Mouse (Mus musculus): Measurements from ENCODE around the gene Kctd19. TPM values are rescaled to one million over a fixed set of nuclear protein-coding genes. Genes with fewer than 3 reads are reported as not detected.

The Kctd19 gene
- polyA plus RNA-seq, 1 experiment from 2014 or later = not detected

DNA sequence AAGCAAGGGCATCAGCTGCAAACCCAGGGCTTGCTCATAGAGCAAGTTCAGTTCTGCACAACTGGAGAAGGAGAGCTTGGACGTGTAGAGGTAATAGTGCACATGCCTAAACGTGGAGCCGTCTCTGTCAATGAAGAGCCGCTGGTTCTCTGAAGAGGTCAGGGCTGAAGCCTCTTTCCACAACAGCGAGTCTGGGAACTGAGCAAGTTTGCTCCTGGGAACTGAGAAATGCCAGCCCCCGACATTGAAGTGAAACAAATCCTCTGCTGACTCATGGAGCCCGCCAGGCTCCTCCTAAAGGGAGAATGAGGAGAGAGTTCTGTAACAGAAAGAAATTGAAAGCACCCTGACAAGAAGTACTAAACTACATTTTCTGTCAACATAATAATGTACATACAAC is 5.0 kb downstream of the Kctd19 start:
- H3K36me3 ChIP-seq (ENCODE audit: control insufficient read depth, insufficient read depth, low read length) = no peaks in the 10 kb centered on the region
- H3K4me3 ChIP-seq (ENCODE audit: low read depth, low read length) = no peak overlapping the region
- DNase-seq (ENCODE audit: low spot score) (no peak), ATAC-seq (ENCODE audit: insufficient read depth, low FRiP score, low TSS enrichment) (no peak)
- no peak overlapping the region for H3K9ac ChIP-seq (ENCODE audit: low read length)
- no peaks in the 10 kb centered on the region for H3K4me1 ChIP-seq (ENCODE audit: control insufficient read depth, insufficient read depth, low read length)
- H3K4me2 ChIP-seq (ENCODE audit: low read depth) = no peak overlapping the region
- no peak overlapping the region for H3K27ac ChIP-seq (ENCODE audit: low read depth, low read length)
- 69% methylated on average over 7 of the region's 7 CpGs for WGBS
- no peaks in the 10 kb centered on the region for H3K27me3 ChIP-seq (ENCODE audit: control insufficient read depth, insufficient read depth, low read length)
- no peaks in the 10 kb centered on the region for H3K9me3 ChIP-seq (ENCODE audit: control insufficient read depth, low read length)

DNA sequence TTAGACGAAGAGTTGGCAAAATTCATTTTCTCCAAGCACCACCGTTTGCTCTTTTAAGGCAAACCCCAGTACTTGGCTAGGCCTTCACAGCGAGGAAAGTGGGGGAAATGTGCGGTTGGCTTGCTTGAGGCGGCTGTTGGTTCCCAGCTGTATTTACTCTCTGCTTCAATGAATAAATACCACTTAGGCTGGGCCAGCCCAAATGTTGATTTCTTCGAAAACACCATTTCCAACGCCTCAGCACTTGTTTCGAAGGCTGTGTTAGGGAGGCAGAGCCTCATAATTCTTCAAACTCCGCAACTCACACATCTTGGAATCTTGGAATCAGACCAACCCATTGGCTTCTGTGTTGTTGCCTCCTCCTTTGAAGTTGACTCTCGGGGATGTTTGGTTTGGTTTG is 6.9 kb downstream of the Kctd19 start:
- H3K27ac ChIP-seq (ENCODE audit: low read depth, low read length) = no peak overlapping the region
- H3K4me2 ChIP-seq (ENCODE audit: low read depth) = no peak overlapping the region
- ATAC-seq (ENCODE audit: insufficient read depth, low FRiP score, low TSS enrichment) (no peak), DNase-seq (ENCODE audit: low spot score) (no peak)
- H3K27me3 ChIP-seq (ENCODE audit: control insufficient read depth, insufficient read depth, low read length) = no peaks in the 10 kb centered on the region
- WGBS = 75% methylated on average over 10 of the region's 10 CpGs
- no peaks in the 10 kb centered on the region for H3K9me3 ChIP-seq (ENCODE audit: control insufficient read depth, low read length)
- no peaks in the 10 kb centered on the region for H3K36me3 ChIP-seq (ENCODE audit: control insufficient read depth, insufficient read depth, low read length)
- H3K4me3 ChIP-seq (ENCODE audit: low read depth, low read length) = no peak overlapping the region
- H3K4me1 ChIP-seq (ENCODE audit: control insufficient read depth, insufficient read depth, low read length) = no peaks in the 10 kb centered on the region
- no peak overlapping the region for H3K9ac ChIP-seq (ENCODE audit: low read length)

DNA sequence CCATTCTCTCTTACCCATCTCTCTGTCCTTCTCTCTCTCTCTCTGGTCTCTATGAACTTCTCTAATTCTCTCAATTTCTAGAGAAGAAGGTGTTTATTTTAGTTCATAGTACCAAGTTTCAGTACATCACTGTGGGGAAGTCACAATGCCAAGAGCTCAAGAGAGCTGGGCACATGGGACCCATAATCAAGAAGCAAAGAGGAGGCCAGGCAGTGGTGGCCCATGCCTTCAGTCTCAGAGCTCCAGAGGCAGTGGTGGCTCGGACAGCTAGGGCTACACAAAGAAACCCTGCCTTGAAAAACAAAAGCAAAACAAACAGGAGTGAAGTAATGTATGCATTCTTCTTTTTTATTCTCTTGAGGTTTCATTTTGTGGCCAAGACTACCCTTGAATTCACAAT is 8.8 kb downstream of the Kctd19 start:
- ATAC-seq (ENCODE audit: insufficient read depth, low FRiP score, low TSS enrichment) (no peak), DNase-seq (ENCODE audit: low spot score) (no peak)
- Histone ChIP-seq H3K27me3 (ENCODE audit: control insufficient read depth, insufficient read depth, low read length) (no peaks in the 10 kb centered on the region), H3K27ac (ENCODE audit: low read depth, low read length) (no peak overlapping the region), H3K4me1 (ENCODE audit: control insufficient read depth, insufficient read depth, low read length) (no peaks in the 10 kb centered on the region), H3K9me3 (ENCODE audit: control insufficient read depth, low read length) (no peaks in the 10 kb centered on the region), H3K9ac (ENCODE audit: low read length) (no peak overlapping the region), H3K4me3 (ENCODE audit: low read depth, low read length) (no peak overlapping the region), H3K4me2 (ENCODE audit: low read depth) (no peak overlapping the region), H3K36me3 (ENCODE audit: control insufficient read depth, insufficient read depth, low read length) (no peaks in the 10 kb centered on the region)
- WGBS = 51% methylated on average over 1 of the region's 1 CpGs

DNA sequence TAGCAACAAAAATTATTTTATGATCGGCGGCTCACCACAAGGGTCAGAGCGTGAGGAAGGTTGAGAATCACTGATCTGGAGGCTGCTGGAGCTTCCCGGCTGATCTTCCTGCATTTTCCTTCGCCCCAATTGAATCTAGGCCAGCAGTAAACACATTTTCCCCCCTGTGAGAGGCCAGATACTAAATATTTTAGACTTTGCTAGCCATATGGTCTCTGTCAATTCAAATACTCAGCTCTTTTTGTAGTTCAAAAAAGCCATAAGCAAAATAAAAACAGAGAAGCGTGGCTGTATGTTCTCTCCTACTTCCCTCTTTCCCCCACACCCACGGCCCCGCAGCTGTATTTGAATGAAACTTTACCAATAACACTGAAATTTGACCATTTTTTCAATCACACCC is 9.8 kb downstream of the Kctd19 start:
- no peak overlapping the region for H3K4me2 ChIP-seq (ENCODE audit: low read depth)
- no peaks in the 10 kb centered on the region for H3K9me3 ChIP-seq (ENCODE audit: control insufficient read depth, low read length)
- DNase-seq (ENCODE audit: low spot score) = no peak
- no peak overlapping the region for H3K4me3 ChIP-seq (ENCODE audit: low read depth, low read length)
- no peak overlapping the region for H3K9ac ChIP-seq (ENCODE audit: low read length)
- no peak for ATAC-seq (ENCODE audit: insufficient read depth, low FRiP score, low TSS enrichment)
- no peaks in the 10 kb centered on the region for H3K36me3 ChIP-seq (ENCODE audit: control insufficient read depth, insufficient read depth, low read length)
- no peaks in the 10 kb centered on the region for H3K27me3 ChIP-seq (ENCODE audit: control insufficient read depth, insufficient read depth, low read length)
- H3K4me1 ChIP-seq (ENCODE audit: control insufficient read depth, insufficient read depth, low read length) = no peaks in the 10 kb centered on the region
- WGBS = 94% methylated on average over 8 of the region's 8 CpGs
- H3K27ac ChIP-seq (ENCODE audit: low read depth, low read length) = no peak overlapping the region

DNA sequence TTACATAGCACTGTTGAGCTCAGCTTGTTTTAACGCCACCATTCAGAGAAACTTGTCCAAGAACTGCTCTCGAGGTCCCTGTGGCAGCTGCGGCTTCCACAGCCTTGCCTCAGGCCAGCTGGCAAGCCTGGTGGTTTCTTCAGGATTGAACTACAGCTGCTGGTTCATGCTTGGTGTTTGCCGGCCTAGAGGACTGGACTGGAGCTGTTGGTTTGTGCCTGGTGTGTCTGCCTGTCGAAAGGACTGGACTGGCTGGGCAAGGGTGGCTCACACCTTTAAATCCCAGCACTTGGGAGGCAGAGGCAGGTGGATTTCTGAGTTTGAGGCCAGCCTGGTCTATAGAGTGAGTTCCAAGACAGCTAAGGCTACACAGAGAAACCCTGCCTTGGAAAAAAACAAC is 13.3 kb downstream of the Kctd19 start:
- H3K9me3 ChIP-seq (ENCODE audit: control insufficient read depth, low read length) = no peaks in the 10 kb centered on the region
- H3K4me3 ChIP-seq (ENCODE audit: low read depth, low read length) = no peak overlapping the region
- DNase-seq (ENCODE audit: low spot score) = no peak
- H3K27ac ChIP-seq (ENCODE audit: low read depth, low read length) = no peak overlapping the region
- no peak overlapping the region for H3K4me2 ChIP-seq (ENCODE audit: low read depth)
- no peaks in the 10 kb centered on the region for H3K4me1 ChIP-seq (ENCODE audit: control insufficient read depth, insufficient read depth, low read length)
- H3K9ac ChIP-seq (ENCODE audit: low read length) = no peak overlapping the region
- H3K36me3 ChIP-seq (ENCODE audit: control insufficient read depth, insufficient read depth, low read length) = no peaks in the 10 kb centered on the region
- no peak for ATAC-seq (ENCODE audit: insufficient read depth, low FRiP score, low TSS enrichment)
- WGBS = 86% methylated on average over 5 of the region's 5 CpGs
- H3K27me3 ChIP-seq (ENCODE audit: control insufficient read depth, insufficient read depth, low read length) = no peaks in the 10 kb centered on the region

DNA sequence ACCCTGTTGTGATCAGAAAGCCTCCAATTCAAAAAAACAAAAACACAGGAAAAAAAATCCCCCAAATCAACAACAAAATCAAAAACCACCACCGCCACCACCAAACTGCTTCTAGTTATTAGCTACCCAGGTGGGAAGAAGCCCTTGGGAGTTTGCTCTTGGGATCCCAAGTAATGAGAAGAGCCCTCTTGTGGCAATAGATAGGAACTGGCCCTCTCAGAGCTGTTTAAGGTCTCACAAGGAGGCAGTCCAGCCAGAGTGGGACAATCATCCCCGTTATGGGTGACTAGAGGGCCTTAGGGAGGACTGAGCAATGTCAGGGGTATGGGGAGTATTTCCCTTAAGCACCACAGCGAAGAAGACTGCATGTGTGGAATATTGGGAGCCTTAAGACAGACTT is 15.6 kb downstream of the Kctd19 start:
- Histone ChIP-seq H3K27ac (ENCODE audit: low read depth, low read length) (no peak overlapping the region), H3K4me1 (ENCODE audit: control insufficient read depth, insufficient read depth, low read length) (no peaks in the 10 kb centered on the region), H3K36me3 (ENCODE audit: control insufficient read depth, insufficient read depth, low read length) (no peaks in the 10 kb centered on the region), H3K4me3 (ENCODE audit: low read depth, low read length) (no peak overlapping the region), H3K9me3 (ENCODE audit: control insufficient read depth, low read length) (no peaks in the 10 kb centered on the region), H3K27me3 (ENCODE audit: control insufficient read depth, insufficient read depth, low read length) (no peaks in the 10 kb centered on the region), H3K4me2 (ENCODE audit: low read depth) (no peak overlapping the region), H3K9ac (ENCODE audit: low read length) (no peak overlapping the region)
- 37% methylated on average over 3 of the region's 3 CpGs for WGBS
- ATAC-seq (ENCODE audit: insufficient read depth, low FRiP score, low TSS enrichment) = no peak
- peak; percentile 32 for DNase-seq (ENCODE audit: low spot score)

DNA sequence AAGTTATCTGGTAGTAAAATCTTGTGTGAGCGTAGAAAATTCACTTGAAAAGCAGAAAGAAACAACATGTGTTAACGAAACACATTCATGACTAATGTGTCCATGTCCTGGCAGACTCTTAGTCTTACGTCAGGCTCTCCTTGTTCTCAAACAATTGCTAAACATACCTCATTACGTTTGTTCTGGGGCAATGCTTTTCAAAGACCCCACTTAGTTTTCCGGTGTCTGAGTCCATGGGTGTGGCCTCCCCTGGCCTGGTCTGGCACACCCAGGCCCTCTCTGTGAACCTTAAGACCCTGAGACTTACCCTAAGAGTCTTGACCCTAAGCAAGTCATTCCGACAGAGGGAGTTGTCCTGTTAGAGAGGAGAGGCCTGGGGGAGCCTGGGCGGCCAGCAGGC is 19.4 kb downstream of the Kctd19 start:
- Histone ChIP-seq H3K4me2 (ENCODE audit: low read depth) (no peak overlapping the region), H3K4me3 (ENCODE audit: low read depth, low read length) (no peak overlapping the region), H3K9me3 (ENCODE audit: control insufficient read depth, low read length) (no peaks in the 10 kb centered on the region), H3K27me3 (ENCODE audit: control insufficient read depth, insufficient read depth, low read length) (no peaks in the 10 kb centered on the region), H3K9ac (ENCODE audit: low read length) (no peak overlapping the region), H3K36me3 (ENCODE audit: control insufficient read depth, insufficient read depth, low read length) (no peaks in the 10 kb centered on the region), H3K4me1 (ENCODE audit: control insufficient read depth, insufficient read depth, low read length) (no peaks in the 10 kb centered on the region), H3K27ac (ENCODE audit: low read depth, low read length) (no peak overlapping the region)
- DNase-seq (ENCODE audit: low spot score) (no peak), ATAC-seq (ENCODE audit: insufficient read depth, low FRiP score, low TSS enrichment) (no peak)
- 60% methylated on average over 7 of the region's 7 CpGs for WGBS

DNA sequence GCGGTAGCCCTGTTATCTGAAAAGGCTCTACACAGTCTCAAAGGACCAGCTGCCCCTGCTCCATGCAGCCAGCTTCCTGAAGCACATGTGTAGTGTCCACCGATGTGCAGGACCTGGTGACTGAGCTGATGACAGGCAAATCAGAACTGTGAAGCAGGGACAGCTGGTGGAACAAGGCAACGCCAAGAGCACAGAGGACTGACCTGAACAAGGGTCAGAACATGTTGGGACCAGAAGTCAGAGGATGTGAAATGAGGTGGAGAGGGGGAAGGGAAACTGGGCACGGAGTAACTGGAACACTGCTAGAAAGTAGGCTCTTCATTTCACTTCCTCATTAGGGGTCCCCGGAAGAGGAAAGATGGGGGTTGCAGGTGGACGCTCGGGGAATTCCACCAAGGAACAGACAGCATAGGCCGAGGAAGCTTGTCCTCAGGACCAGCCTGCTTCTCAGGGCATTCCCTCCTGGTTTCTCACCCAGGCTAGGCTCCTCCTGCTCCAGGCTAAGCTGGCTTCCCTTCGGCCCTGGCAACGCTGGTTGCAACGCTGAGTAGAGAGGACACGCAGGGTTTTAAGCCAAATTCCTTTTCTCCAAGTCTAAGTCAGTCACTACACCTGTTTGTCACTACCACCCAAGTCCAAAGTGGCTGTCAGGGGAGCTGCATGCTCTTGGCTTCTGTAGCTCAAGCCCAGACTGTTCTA is 20.1 kb downstream of the Kctd19 start:
- Histone ChIP-seq H3K4me2 (ENCODE audit: low read depth) (no peak overlapping the region), H3K4me1 (ENCODE audit: control insufficient read depth, insufficient read depth, low read length) (no peaks in the 10 kb centered on the region), H3K27ac (ENCODE audit: low read depth, low read length) (no peak overlapping the region), H3K4me3 (ENCODE audit: low read depth, low read length) (no peak overlapping the region), H3K27me3 (ENCODE audit: control insufficient read depth, insufficient read depth, low read length) (no peaks in the 10 kb centered on the region), H3K36me3 (ENCODE audit: control insufficient read depth, insufficient read depth, low read length) (no peaks in the 10 kb centered on the region), H3K9me3 (ENCODE audit: control insufficient read depth, low read length) (no peaks in the 10 kb centered on the region), H3K9ac (ENCODE audit: low read length) (no peak overlapping the region)
- no peak for DNase-seq (ENCODE audit: low spot score)
- ATAC-seq (ENCODE audit: insufficient read depth, low FRiP score, low TSS enrichment) = no peak
- 89% methylated on average over 12 of the region's 12 CpGs for WGBS

DNA sequence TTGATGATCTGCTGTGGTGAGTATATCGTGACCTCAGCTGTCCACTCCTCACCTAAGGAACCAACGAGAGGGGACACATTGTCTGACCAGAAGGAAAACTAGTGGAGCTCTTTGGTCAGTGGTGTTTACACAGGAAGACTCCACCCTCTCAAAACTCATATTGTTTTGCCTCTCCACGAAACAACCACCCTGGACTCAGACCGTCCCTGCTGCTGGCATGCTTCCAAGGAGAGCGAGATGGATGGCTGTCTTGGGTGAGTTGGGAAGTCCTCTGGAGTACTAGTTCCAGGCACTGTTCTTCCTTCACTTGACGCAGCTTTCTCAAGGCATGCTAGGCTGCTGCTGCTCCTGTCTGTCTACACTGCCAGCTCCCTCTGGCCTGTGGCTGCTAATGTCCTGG is 24.2 kb downstream of the Kctd19 start:
- WGBS = 90% methylated on average over 6 of the region's 6 CpGs
- Histone ChIP-seq H3K27ac (ENCODE audit: low read depth, low read length) (no peak overlapping the region), H3K4me3 (ENCODE audit: low read depth, low read length) (no peak overlapping the region), H3K36me3 (ENCODE audit: control insufficient read depth, insufficient read depth, low read length) (no peaks in the 10 kb centered on the region), H3K4me1 (ENCODE audit: control insufficient read depth, insufficient read depth, low read length) (no peaks in the 10 kb centered on the region), H3K9ac (ENCODE audit: low read length) (no peak overlapping the region), H3K9me3 (ENCODE audit: control insufficient read depth, low read length) (no peaks in the 10 kb centered on the region), H3K4me2 (ENCODE audit: low read depth) (no peak overlapping the region), H3K27me3 (ENCODE audit: control insufficient read depth, insufficient read depth, low read length) (no peaks in the 10 kb centered on the region)
- ATAC-seq (ENCODE audit: insufficient read depth, low FRiP score, low TSS enrichment) (no peak), DNase-seq (ENCODE audit: low spot score) (no peak)
